Mouse (Mus musculus) MEL (cell line): Measurements from ENCODE around the gene Gpnmb.

Experiments used
- CTCF ChIP-seq, 3 experiments: IDR thresholded peaks in 2 of 3; conservative IDR thresholded peaks in 1 of 3; 2 replicates each; pipeline ENCODE4 v1.5.1; 2011 to 2012; ENCODE audit warnings: low read length in 3 of 3, low read depth in 2 of 3, mild to moderate bottlenecking in 2 of 3, improper control_type of control experiment in 1 of 3, inconsistent platforms in 1 of 3, mixed read lengths in 1 of 3, moderate library complexity in 1 of 3; ENCODE audit not compliant: control insufficient read depth in 1 of 3, insufficient read depth in 1 of 3, poor library complexity in 1 of 3, severe bottlenecking in 1 of 3
- HCFC1 ChIP-seq: IDR thresholded peaks from 2 replicates; pipeline ENCODE4 v1.6.1; 2012; ENCODE audit warnings: low read depth, mild to moderate bottlenecking, inconsistent platforms, low read length, improper control_type of control experiment, moderate library complexity
- MAFK ChIP-seq: IDR thresholded peaks from 2 replicates; pipeline ENCODE4 v1.6.1; 2011; ENCODE audit warnings: low read depth, mild to moderate bottlenecking, low read length, improper control_type of control experiment, borderline replicate concordance
- POLR2AphosphoS5 ChIP-seq: IDR thresholded peaks from 2 replicates; pipeline ENCODE4 v1.6.1; 2012; ENCODE audit warnings: low read depth, borderline replicate concordance, mild to moderate bottlenecking, inconsistent platforms, low read length, moderate library complexity, mixed read lengths
- SIN3A ChIP-seq: IDR thresholded peaks from 2 replicates; pipeline ENCODE4 v1.6.1; 2012; ENCODE audit warnings: low read length, improper control_type of control experiment, inconsistent platforms

- TF ChIP-seq CTCF (IDR thresholded peaks at IDR 0.05 in 2 of 3, conservative IDR thresholded peaks at IDR 0.05 in 1 of 3; ENCODE audit: control insufficient read depth in 1 of 3, insufficient read depth in 1 of 3, low read depth in 2 of 3, low read length in 3 of 3, poor library complexity in 1 of 3, severe bottlenecking in 1 of 3) (no peak), HCFC1 (no peak), MAFK (no peak), SIN3A (no peak), POLR2AphosphoS5 (no peak)
Measured at GRCm38 (mm10) chr6:49056009-49056408, 19.7 kb downstream of the Gpnmb start.
